Mouse (Mus musculus) limb, embryonic 11.5 days (tissue): ENCODE measurements around the gene Rere. TPM values are rescaled to one million over a fixed set of nuclear protein-coding genes. Genes with fewer than 3 reads are reported as not detected.

Experiments used
- ATAC-seq: fragments of 200-750 bp; cut with Nextera tagmentation; 2 replicates; pipeline ENCODE4 v1.8.0; 2017; ENCODE audit warnings: low read depth; ENCODE audit not compliant: insufficient number of reproducible peaks, low FRiP score, low TSS enrichment
- DNase-seq: peaks from one replicate; pipeline ENCODE4 v3.0.0-alpha.2; 2015; ENCODE audit warnings: low spot score
- H3K27ac ChIP-seq: fragments of 300-500 bp; sonication (generic); replicated peaks from 2 replicates; pipeline ENCODE4 v1.5.1; 2014; ENCODE audit warnings: low read depth, mild to moderate bottlenecking, low read length
- H3K27me3 ChIP-seq: fragments of 300-500 bp; sonication (generic); 2 replicates; pipeline ENCODE4 v1.6.1; 2014; ENCODE audit warnings: mild to moderate bottlenecking, low read length, mixed read lengths; ENCODE audit not compliant: control insufficient read depth, insufficient read depth
- H3K36me3 ChIP-seq: fragments of 300-500 bp; sonication (generic); 2 replicates; pipeline ENCODE4 v1.6.1; 2014; ENCODE audit warnings: mild to moderate bottlenecking, low read length, moderate library complexity, mixed read lengths; ENCODE audit not compliant: control insufficient read depth, insufficient read depth
- H3K4me1 ChIP-seq: fragments of 300-500 bp; sonication (generic); 2 replicates; pipeline ENCODE4 v1.6.1; 2014; ENCODE audit warnings: low read length, mixed read lengths; ENCODE audit not compliant: control insufficient read depth, insufficient read depth
- H3K4me2 ChIP-seq: fragments of 300-500 bp; sonication (generic); 2 replicates; pipeline ENCODE4 v1.6.1; 2014; ENCODE audit warnings: low read depth, mild to moderate bottlenecking, moderate library complexity; ENCODE audit not compliant: severe bottlenecking
- H3K4me3 ChIP-seq: fragments of 300-500 bp; sonication (generic); 2 replicates; pipeline ENCODE4 v1.5.1; 2014; ENCODE audit warnings: low read depth, low read length
- H3K9ac ChIP-seq: fragments of 300-500 bp; sonication (generic); 2 replicates; pipeline ENCODE4 v1.6.1; 2014; ENCODE audit warnings: mild to moderate bottlenecking, low read length
- H3K9me3 ChIP-seq: fragments of 300-500 bp; sonication (generic); 2 replicates; pipeline ENCODE4 v1.6.1; 2016; ENCODE audit warnings: low read length; ENCODE audit not compliant: control insufficient read depth
- WGBS: fragments of 180-500 bp; shearing (Covaris S2); extraction: QIAGEN DNeasy Blood & Tissue Kit; methylation state at CpG from one replicate; pipeline ENCODE4 v1.1.7; 2014; 5-methylcytosine and 5-hydroxymethylcytosine counted together
- polyA plus RNA-seq: library from polyadenylated mRNA; unstranded; fragments of >200 nt; fragmentation: Nextera tagmentation; extraction: Ambion mirVana; gene quantifications from 2 replicates; pipeline ENCODE4 v1.2.1, GENCODE M21; 2014

Gene Rere
- polyA plus RNA-seq, 1 experiment from 2014 or later, result 37.9 TPM

- DNase-seq (no peak), ATAC-seq (no peak)
- H3K4me1 ChIP-seq, result no peaks in the 10 kb centered on the region
- no peak overlapping the region for H3K27ac ChIP-seq
- no peak overlapping the region for H3K9ac ChIP-seq
- no peaks in the 10 kb centered on the region for H3K27me3 ChIP-seq
- WGBS, result 68% methylated on average over 2 of the region's 2 CpGs
- H3K4me3 ChIP-seq, result no peak overlapping the region
- no peaks in the 10 kb centered on the region for H3K36me3 ChIP-seq
- H3K4me2 ChIP-seq, result no peak overlapping the region
- no peaks in the 10 kb centered on the region for H3K9me3 ChIP-seq
Observed at GRCm38 (mm10) chr4:150306701-150307100, 25.3 kb downstream of the Rere start.

- Histone ChIP-seq H3K36me3 (no peaks in the 10 kb centered on the region), H3K4me2 (no peak overlapping the region), H3K4me1 (no peaks in the 10 kb centered on the region), H3K27ac (no peak overlapping the region), H3K27me3 (no peaks in the 10 kb centered on the region), H3K4me3 (no peak overlapping the region), H3K9me3 (no peaks in the 10 kb centered on the region), H3K9ac (no peak overlapping the region)
- no peak for DNase-seq
- 94% methylated on average over 1 of the region's 1 CpGs for WGBS
- ATAC-seq, result no peak
Observed at GRCm38 (mm10) chr4:150307226-150307625, 25.8 kb downstream of the Rere start.

- Histone ChIP-seq H3K9ac (no peak overlapping the region), H3K27ac (no peak overlapping the region), H3K9me3 (no peaks in the 10 kb centered on the region), H3K36me3 (no peaks in the 10 kb centered on the region), H3K27me3 (no peaks in the 10 kb centered on the region), H3K4me1 (no peaks in the 10 kb centered on the region), H3K4me3 (no peak overlapping the region), H3K4me2 (no peak overlapping the region)
- DNase-seq, result no peak
- no peak for ATAC-seq
- WGBS, result 81% methylated on average over 2 of the region's 2 CpGs
Observed at GRCm38 (mm10) chr4:150311431-150311830, 30.0 kb downstream of the Rere start.

GRCm38 (mm10) chr4:150312646-150313045 lies 31.2 kb downstream of the Rere start:
- no peaks in the 10 kb centered on the region for H3K4me1 ChIP-seq
- WGBS, result 92% methylated on average over 2 of the region's 2 CpGs
- no peak overlapping the region for H3K27ac ChIP-seq
- no peak overlapping the region for H3K4me2 ChIP-seq
- no peaks in the 10 kb centered on the region for H3K9me3 ChIP-seq
- H3K27me3 ChIP-seq, result no peaks in the 10 kb centered on the region
- no peak overlapping the region for H3K4me3 ChIP-seq
- no peak for ATAC-seq
- DNase-seq, result no peak
- H3K36me3 ChIP-seq, result no peaks in the 10 kb centered on the region
- no peak overlapping the region for H3K9ac ChIP-seq

GRCm38 (mm10) chr4:150315301-150315700 lies 33.9 kb downstream of the Rere start:
- H3K4me3 ChIP-seq, result no peak overlapping the region
- DNase-seq (no peak), ATAC-seq (no peak)
- WGBS, result 94% methylated on average over 19 of the region's 19 CpGs
- no peak overlapping the region for H3K27ac ChIP-seq
- no peaks in the 10 kb centered on the region for H3K9me3 ChIP-seq
- no peak overlapping the region for H3K9ac ChIP-seq
- no peak overlapping the region for H3K4me2 ChIP-seq
- H3K27me3 ChIP-seq, result no peaks in the 10 kb centered on the region
- H3K4me1 ChIP-seq, result no peaks in the 10 kb centered on the region
- no peaks in the 10 kb centered on the region for H3K36me3 ChIP-seq

- H3K4me1 ChIP-seq, result no peaks in the 10 kb centered on the region
- no peak for DNase-seq
- H3K4me2 ChIP-seq, result no peak overlapping the region
- no peak for ATAC-seq
- H3K9me3 ChIP-seq, result no peaks in the 10 kb centered on the region
- no peaks in the 10 kb centered on the region for H3K27me3 ChIP-seq
- no peak overlapping the region for H3K9ac ChIP-seq
- H3K4me3 ChIP-seq, result no peak overlapping the region
- H3K36me3 ChIP-seq, result no peaks in the 10 kb centered on the region
- WGBS, result 90% methylated on average over 1 of the region's 1 CpGs
- no peak overlapping the region for H3K27ac ChIP-seq
Observed at GRCm38 (mm10) chr4:150316546-150316945, 35.1 kb downstream of the Rere start.

GRCm38 (mm10) chr4:150325046-150325801 lies 43.8 kb downstream of the Rere start:
- 94% methylated on average over 3 of the region's 3 CpGs for WGBS
- H3K36me3 ChIP-seq, result no peaks in the 10 kb centered on the region
- 0 out of 2 replicates have a peak, but pooled peaks cover 2% of the 10 kb centered on the region for H3K4me1 ChIP-seq
- no peak overlapping the region for H3K4me2 ChIP-seq
- no peak for ATAC-seq
- no peak for DNase-seq
- H3K27me3 ChIP-seq, result no peaks in the 10 kb centered on the region
- no peak overlapping the region for H3K4me3 ChIP-seq
- no peak overlapping the region for H3K9ac ChIP-seq
- no peaks in the 10 kb centered on the region for H3K9me3 ChIP-seq
- no peak overlapping the region for H3K27ac ChIP-seq

- ATAC-seq (no peak), DNase-seq (no peak)
- Histone ChIP-seq H3K4me2 (no peak overlapping the region), H3K4me3 (no peak overlapping the region), H3K27me3 (no peaks in the 10 kb centered on the region), H3K27ac (no peak overlapping the region), H3K9ac (no peak overlapping the region), H3K36me3 (no peaks in the 10 kb centered on the region), H3K4me1 (0 out of 2 replicates have a peak, but pooled peaks cover 2% of the 10 kb centered on the region), H3K9me3 (no peaks in the 10 kb centered on the region)
- WGBS, result 86% methylated on average over 2 of the region's 2 CpGs
Observed at GRCm38 (mm10) chr4:150326005-150326404, 44.6 kb downstream of the Rere start.

- no peak overlapping the region for H3K4me3 ChIP-seq
- H3K27ac ChIP-seq, result no peak overlapping the region
- H3K36me3 ChIP-seq, result no peaks in the 10 kb centered on the region
- H3K4me2 ChIP-seq, result no peak overlapping the region
- no peak overlapping the region for H3K9ac ChIP-seq
- no peaks in the 10 kb centered on the region for H3K27me3 ChIP-seq
- DNase-seq, result no peak
- no peaks in the 10 kb centered on the region for H3K9me3 ChIP-seq
- H3K4me1 ChIP-seq, result 0 out of 2 replicates have a peak, but pooled peaks cover 2% of the 10 kb centered on the region
- ATAC-seq, result no peak
- WGBS, result 80% methylated on average over 4 of the region's 4 CpGs
Observed at GRCm38 (mm10) chr4:150327476-150327875, 46.0 kb downstream of the Rere start.
